Mouse (Mus musculus) small intestine, adult 2 months (tissue): ENCODE results near the gene Wdsub1.

Experiments used
- CTCF ChIP-seq: fragments of 200-500 bp; IDR thresholded peaks from 2 replicates; pipeline ENCODE4 v1.5.1; 2012; ENCODE audit warnings: low read depth, mild to moderate bottlenecking, control low read depth, inconsistent platforms, low read length, moderate library complexity, mixed read lengths; ENCODE audit not compliant: insufficient replicate concordance, insufficient read length; ENCODE audit errors: extremely low read depth
- POLR2A ChIP-seq: fragments of 200-500 bp; IDR thresholded peaks from 2 replicates; pipeline ENCODE4 v1.6.1; 2012; ENCODE audit warnings: low read depth, mild to moderate bottlenecking, control low read depth, inconsistent platforms, low read length, moderate library complexity

GRCm38 (mm10) chr2:59898666-59899065 lies 16.3 kb upstream of the Wdsub1 start:
- TF ChIP-seq CTCF (no peak), POLR2A (no peak)
